Mouse (Mus musculus) lung, postnatal 0 days (tissue): ENCODE data around the gene Rara.

ENCODE experiments used
- CTCF ChIP-seq: IDR thresholded peaks from 2 replicates; pipeline ENCODE4 v1.5.1; 2016; ENCODE audit warnings: antibody characterized with exemption, mild to moderate bottlenecking
- EP300 ChIP-seq: IDR thresholded peaks from 2 replicates; pipeline ENCODE4 v1.6.1; 2016; ENCODE audit warnings: antibody characterized with exemption, mild to moderate bottlenecking, control low read depth

- TF ChIP-seq CTCF (no peak), EP300 (no peak)
These were observed 10.5 kb downstream of the Rara start for GRCm38 (mm10) chr11:98937914-98938694.
